Mouse (Mus musculus) midbrain, embryonic 14.5 days (tissue): Measurements from ENCODE around the gene Gm8108. TPM values are rescaled to one million over a fixed set of nuclear protein-coding genes. Genes with fewer than 3 reads are reported as not detected.
"Not testable (repeated sequence)": the region's sequence is repeated elsewhere in the genome, so short reads cannot be mapped to it uniquely, and the experiment has no call there.

Experiments used
- ATAC-seq: fragments of 200-750 bp; cut with Nextera tagmentation; 2 replicates; pipeline ENCODE4 v1.8.0; 2017; ENCODE audit warnings: moderate number of reproducible peaks, moderate library complexity; ENCODE audit not compliant: low FRiP score, low TSS enrichment
- DNase-seq: peaks from one replicate; pipeline ENCODE4 v3.0.0-alpha.2; 2015
- H3K27ac ChIP-seq: fragments of 300-500 bp; sonication (generic); replicated peaks from 2 replicates; pipeline ENCODE4 v1.5.1; 2014; ENCODE audit warnings: mild to moderate bottlenecking, low read depth, low read length, moderate library complexity
- H3K27me3 ChIP-seq: fragments of 300-500 bp; sonication (generic); 2 replicates; pipeline ENCODE4 v1.6.1; 2014; ENCODE audit warnings: low read length, control low read depth, mixed read lengths; ENCODE audit not compliant: control insufficient read depth, insufficient read depth
- H3K36me3 ChIP-seq: fragments of 300-500 bp; sonication (generic); 2 replicates; pipeline ENCODE4 v1.6.1; 2014; ENCODE audit warnings: low read length, control low read depth; ENCODE audit not compliant: control insufficient read depth, insufficient read depth
- H3K4me1 ChIP-seq: fragments of 300-500 bp; sonication (generic); 2 replicates; pipeline ENCODE4 v1.6.1; 2014; ENCODE audit warnings: mild to moderate bottlenecking, antibody characterized with exemption, low read length, control low read depth; ENCODE audit not compliant: control insufficient read depth, insufficient read depth
- H3K4me2 ChIP-seq: fragments of 300-500 bp; sonication (generic); 2 replicates; pipeline ENCODE4 v1.6.1; 2014; ENCODE audit warnings: mild to moderate bottlenecking, low read length, moderate library complexity
- H3K4me3 ChIP-seq: fragments of 300-500 bp; sonication (generic); replicated peaks from 2 replicates; pipeline ENCODE4 v1.5.1; 2014; ENCODE audit warnings: low read depth, low read length
- H3K9ac ChIP-seq: fragments of 300-500 bp; sonication (generic); replicated peaks from 2 replicates; pipeline ENCODE4 v1.6.1; 2014; ENCODE audit warnings: mild to moderate bottlenecking, low read length, moderate library complexity
- H3K9me3 ChIP-seq: fragments of 300-500 bp; sonication (generic); 2 replicates; pipeline ENCODE4 v1.6.1; 2016; ENCODE audit warnings: low read length, control low read depth, mixed read lengths; ENCODE audit not compliant: control insufficient read depth
- WGBS: fragments of 180-500 bp; shearing (Covaris S2); extraction: QIAGEN DNeasy Blood & Tissue Kit; methylation state at CpG from one replicate; pipeline ENCODE4 v1.1.7; 2014; 5-methylcytosine and 5-hydroxymethylcytosine counted together
- polyA plus RNA-seq: library from polyadenylated mRNA; unstranded; fragments of >200 nt; fragmentation: Nextera tagmentation; extraction: Ambion mirVana; gene quantifications from 2 replicates; pipeline ENCODE4 v1.2.1, GENCODE M21; 2014

Gm8108 gene
- polyA plus RNA-seq = 2.8 and 6.8 TPM in 2 replicates

GRCm38 (mm10) chr14:4110426-4110825 is at the start of gene Gm8108:
TSS of gene Gm8108 (plus strand) at chr14:4110526.
- ATAC-seq = not testable (repeated sequence)
- WGBS = 2% methylated on average over 30 of the region's 37 CpGs

GRCm38 (mm10) chr14:4083820-4084219 is 26.5 kb upstream of the Gm8108 start, which contains the start of gene Gm3115:
TSS of gene Gm3115 (plus strand) at chr14:4084120.
- WGBS = 70% methylated on average over 2 of the region's 3 CpGs
- not testable (repeated sequence) for H3K9me3 ChIP-seq, H3K27me3 ChIP-seq

More at GRCm38 (mm10) chr14:4110426-4110825, at the start of gene Gm8108:
- H3K27me3 ChIP-seq, H3K36me3 ChIP-seq, H3K27ac ChIP-seq, H3K9me3 ChIP-seq, H3K4me1 ChIP-seq: not testable (repeated sequence)
- Histone ChIP-seq H3K9ac (peak within 1 kb of the TSS; percentile 42; the same call in 1 of the 2 replicates), H3K4me2 (peak within 1 kb of the TSS; percentile 51), H3K4me3 (peak within 1 kb of the TSS; percentile 36)
- DNase-seq = peak; percentile 29

GRCm38 (mm10) chr14:4141646-4142045 is 31.3 kb downstream of the Gm8108 start:
- not testable (repeated sequence) for DNase-seq
- 88% methylated on average over 4 of the region's 4 CpGs for WGBS

More at GRCm38 (mm10) chr14:4083820-4084219, 26.5 kb upstream of the Gm8108 start, which contains the start of gene Gm3115:
- not testable (repeated sequence) for H3K4me3 ChIP-seq, H3K36me3 ChIP-seq, H3K4me2 ChIP-seq, ATAC-seq, H3K27ac ChIP-seq, H3K4me1 ChIP-seq, DNase-seq, H3K9ac ChIP-seq

GRCm38 (mm10) chr14:4164730-4165129 is 54.4 kb downstream of the Gm8108 start, which contains the start of gene Gm3127:
TSS of gene Gm3127 (plus strand) at chr14:4165030.
- not testable (repeated sequence) for H3K4me3 ChIP-seq, H3K36me3 ChIP-seq, H3K27ac ChIP-seq, ATAC-seq, H3K4me2 ChIP-seq, DNase-seq, H3K9ac ChIP-seq, H3K9me3 ChIP-seq, H3K27me3 ChIP-seq, H3K4me1 ChIP-seq
- no CpG with 5 or more reads among the region's 2 CpGs for WGBS

More at GRCm38 (mm10) chr14:4141646-4142045, 31.3 kb downstream of the Gm8108 start:
- ATAC-seq, H3K9ac ChIP-seq, H3K27me3 ChIP-seq, H3K9me3 ChIP-seq, H3K27ac ChIP-seq, H3K4me2 ChIP-seq, H3K4me3 ChIP-seq, H3K4me1 ChIP-seq, H3K36me3 ChIP-seq: not testable (repeated sequence)

- not testable (repeated sequence) for H3K36me3 ChIP-seq, H3K4me1 ChIP-seq, ATAC-seq, H3K27me3 ChIP-seq, H3K27ac ChIP-seq, H3K9me3 ChIP-seq
- Histone ChIP-seq H3K4me3 (peak overlapping the region; percentile 34), H3K9ac (peak overlapping the region; percentile 51), H3K4me2 (peak overlapping the region; percentile 54)
- DNase-seq = peak; percentile 19
- WGBS = 10% methylated on average over 13 of the region's 14 CpGs
These were observed 71.7 kb downstream of the Gm8108 start for GRCm38 (mm10) chr14:4182030-4182429.

Other genes starting within 250 kb of the Gm8108 start
- gene Gm2916, start 226.4 kb upstream of the Gm8108 start, polyA plus RNA-seq = 0.14 TPM in 1 of 2 replicates, not detected in the other
- not detected in 2 replicates for gene Gm3029, start 178.8 kb upstream of the Gm8108 start, polyA plus RNA-seq
- 1.6 and 1.7 TPM in 2 replicates for gene Gm3095, start 147.0 kb upstream of the Gm8108 start, polyA plus RNA-seq
- not detected in 2 replicates for gene Gm3099, start 112.1 kb upstream of the Gm8108 start, polyA plus RNA-seq
- gene Gm5796, start 86.6 kb upstream of the Gm8108 start, polyA plus RNA-seq = 4.2 and 4.4 TPM in 2 replicates
- not detected in 2 replicates for gene Gm3115, start 26.4 kb upstream of the Gm8108 start, polyA plus RNA-seq
- gene Gm3127, start 54.5 kb downstream of the Gm8108 start, polyA plus RNA-seq = not detected in 2 replicates
- gene Gm2974, start 72.0 kb downstream of the Gm8108 start, polyA plus RNA-seq = 9.2 and 11.9 TPM in 2 replicates
- not detected in 2 replicates for gene Gm3138, start 139.1 kb downstream of the Gm8108 start, polyA plus RNA-seq
- gene Gm3149, start 206.8 kb downstream of the Gm8108 start, polyA plus RNA-seq = not detected in 2 replicates
- gene 2610042L04Rik, start 224.2 kb downstream of the Gm8108 start, polyA plus RNA-seq = 5.9 and 7.7 TPM in 2 replicates